Mouse (Mus musculus): ENCODE data around the gene Sugct. TPM values are rescaled to one million over a fixed set of nuclear protein-coding genes. Genes with fewer than 3 reads are reported as not detected.
"Not testable (repeated sequence)": the region's sequence is repeated elsewhere in the genome, so short reads cannot be mapped to it uniquely, and the experiment has no call there.

Sugct gene
- polyA plus RNA-seq, 1 experiment: 51.9 TPM

- no peaks in the 10 kb centered on the region for H3K4me1 ChIP-seq (ENCODE audit: control insufficient read depth, insufficient read depth, insufficient read length, low read length)
Measured at GRCm38 (mm10) chr13:16859986-16860385, 835.4 kb downstream of the Sugct start.

GRCm38 (mm10) chr13:16847236-16847635 lies 848.1 kb downstream of the Sugct start:
- no peaks in the 10 kb centered on the region for H3K4me1 ChIP-seq (ENCODE audit: control insufficient read depth, insufficient read depth, insufficient read length, low read length)
- H3K4me3 ChIP-seq (ENCODE audit: insufficient read depth, low read depth, low read length): no peak overlapping the region
- H3K27ac ChIP-seq (replicated peaks; ENCODE audit: low read depth, low read length): no peak overlapping the region

More at GRCm38 (mm10) chr13:16859986-16860385, 835.4 kb downstream of the Sugct start:
- H3K4me3 ChIP-seq (ENCODE audit: insufficient read depth, low read depth, low read length): no peak overlapping the region
- H3K27ac ChIP-seq (replicated peaks; ENCODE audit: low read depth, low read length): no peak overlapping the region

GRCm38 (mm10) chr13:16840994-16841393 lies 854.4 kb downstream of the Sugct start:
- Histone ChIP-seq H3K27ac (replicated peaks; ENCODE audit: low read depth, low read length) (no peak overlapping the region), H3K4me1 (ENCODE audit: control insufficient read depth, insufficient read depth, insufficient read length, low read length) (no peaks in the 10 kb centered on the region), H3K4me3 (ENCODE audit: insufficient read depth, low read depth, low read length) (no peak overlapping the region)

GRCm38 (mm10) chr13:16838409-16838808 lies 856.9 kb downstream of the Sugct start:
- no peak overlapping the region for H3K4me3 ChIP-seq (ENCODE audit: insufficient read depth, low read depth, low read length)
- no peak overlapping the region for H3K27ac ChIP-seq (replicated peaks; ENCODE audit: low read depth, low read length)
- H3K4me1 ChIP-seq (ENCODE audit: control insufficient read depth, insufficient read depth, insufficient read length, low read length): no peaks in the 10 kb centered on the region

- H3K4me1 ChIP-seq (ENCODE audit: control insufficient read depth, insufficient read depth, insufficient read length, low read length): no peaks in the 10 kb centered on the region
- no peak overlapping the region for H3K27ac ChIP-seq (replicated peaks; ENCODE audit: low read depth, low read length)
- no peak overlapping the region for H3K4me3 ChIP-seq (ENCODE audit: insufficient read depth, low read depth, low read length)
Measured at GRCm38 (mm10) chr13:16835111-16835510, 860.2 kb downstream of the Sugct start.

- no peak overlapping the region for H3K4me3 ChIP-seq (ENCODE audit: insufficient read depth, low read depth, low read length)
- no peaks in the 10 kb centered on the region for H3K4me1 ChIP-seq (ENCODE audit: control insufficient read depth, insufficient read depth, insufficient read length, low read length)
- no peak overlapping the region for H3K27ac ChIP-seq (replicated peaks; ENCODE audit: low read depth, low read length)
Measured at GRCm38 (mm10) chr13:16833069-16833468, 862.3 kb downstream of the Sugct start.

- Histone ChIP-seq H3K4me1 (ENCODE audit: control insufficient read depth, insufficient read depth, insufficient read length, low read length) (no peaks in the 10 kb centered on the region), H3K4me3 (ENCODE audit: insufficient read depth, low read depth, low read length) (no peak overlapping the region), H3K27ac (replicated peaks; ENCODE audit: low read depth, low read length) (no peak overlapping the region)
Measured at GRCm38 (mm10) chr13:16831840-16832239, 863.5 kb downstream of the Sugct start.

GRCm38 (mm10) chr13:16830291-16830690 lies 865.1 kb downstream of the Sugct start:
- H3K4me1 ChIP-seq (ENCODE audit: control insufficient read depth, insufficient read depth, insufficient read length, low read length); H3K27ac ChIP-seq (replicated peaks; ENCODE audit: low read depth, low read length): not testable (repeated sequence)

GRCm38 (mm10) chr13:16829589-16829988 lies 865.8 kb downstream of the Sugct start:
- no peaks in the 10 kb centered on the region for H3K4me1 ChIP-seq (ENCODE audit: control insufficient read depth, insufficient read depth, insufficient read length, low read length)
- H3K4me3 ChIP-seq (ENCODE audit: insufficient read depth, low read depth, low read length): no peak overlapping the region
- H3K27ac ChIP-seq (replicated peaks; ENCODE audit: low read depth, low read length): no peak overlapping the region

More at GRCm38 (mm10) chr13:16830291-16830690, 865.1 kb downstream of the Sugct start:
- H3K4me3 ChIP-seq (ENCODE audit: insufficient read depth, low read depth, low read length): not testable (repeated sequence)

- Histone ChIP-seq H3K4me1 (ENCODE audit: control insufficient read depth, insufficient read depth, insufficient read length, low read length) (no peaks in the 10 kb centered on the region), H3K4me3 (ENCODE audit: insufficient read depth, low read depth, low read length) (no peak overlapping the region), H3K27ac (replicated peaks; ENCODE audit: low read depth, low read length) (no peak overlapping the region)
Measured at GRCm38 (mm10) chr13:16825619-16826018, 869.7 kb downstream of the Sugct start.

GRCm38 (mm10) chr13:16821785-16822184 lies 873.6 kb downstream of the Sugct start:
- H3K4me1 ChIP-seq (ENCODE audit: control insufficient read depth, insufficient read depth, insufficient read length, low read length): no peaks in the 10 kb centered on the region

GRCm38 (mm10) chr13:16817471-16817870 lies 877.9 kb downstream of the Sugct start:
- Histone ChIP-seq H3K4me1 (ENCODE audit: control insufficient read depth, insufficient read depth, insufficient read length, low read length) (no peaks in the 10 kb centered on the region), H3K4me3 (ENCODE audit: insufficient read depth, low read depth, low read length) (no peak overlapping the region), H3K27ac (replicated peaks; ENCODE audit: low read depth, low read length) (no peak overlapping the region)

More at GRCm38 (mm10) chr13:16821785-16822184, 873.6 kb downstream of the Sugct start:
- no peak overlapping the region for H3K27ac ChIP-seq (replicated peaks; ENCODE audit: low read depth, low read length)
- H3K4me3 ChIP-seq (ENCODE audit: insufficient read depth, low read depth, low read length): no peak overlapping the region

GRCm38 (mm10) chr13:16816747-16817146 lies 878.6 kb downstream of the Sugct start:
- Histone ChIP-seq H3K4me3 (ENCODE audit: insufficient read depth, low read depth, low read length) (no peak overlapping the region), H3K27ac (replicated peaks; ENCODE audit: low read depth, low read length) (no peak overlapping the region), H3K4me1 (ENCODE audit: control insufficient read depth, insufficient read depth, insufficient read length, low read length) (no peaks in the 10 kb centered on the region)

- Histone ChIP-seq H3K4me3 (ENCODE audit: insufficient read depth, low read depth, low read length) (no peak overlapping the region), H3K4me1 (ENCODE audit: control insufficient read depth, insufficient read depth, insufficient read length, low read length) (no peaks in the 10 kb centered on the region), H3K27ac (replicated peaks; ENCODE audit: low read depth, low read length) (no peak overlapping the region)
Measured at GRCm38 (mm10) chr13:16812268-16812667, 883.1 kb downstream of the Sugct start.
